Mouse (Mus musculus) brain, embryonic 18.5 days (tissue): ENCODE results near the gene Fau.
A peak's percentile ranks its signal among the peaks of the same experiment; 100 is the strongest.

Experiments used
- DNase-seq: peaks from one replicate; pipeline ENCODE4 v3.0.0-alpha.2; 2012; ENCODE audit warnings: low read depth, low spot score

Fau gene

GRCm38 (mm10) chr19:6070571-6071250 is 13.1 kb downstream of the Fau start:
- no peak for DNase-seq

- DNase-seq = no peak
These were observed 13.6 kb downstream of the Fau start for GRCm38 (mm10) chr19:6071261-6071660.

- no peak for DNase-seq
These were observed 16.2 kb downstream of the Fau start for GRCm38 (mm10) chr19:6073889-6074288.

- DNase-seq = peak; percentile 88
These were observed 19.1 kb downstream of the Fau start, which contains the start of gene Vps51 for GRCm38 (mm10) chr19:6076564-6077393. Gene Vps51, minus strand, starts transcription at chr19:6077231.

- no peak for DNase-seq
These were observed 22.4 kb downstream of the Fau start, which contains the start of gene Tmem262 for GRCm38 (mm10) chr19:6079983-6080480. Gene Tmem262, plus strand, starts transcription at chr19:6080033.

GRCm38 (mm10) chr19:6082156-6082555 is 24.5 kb downstream of the Fau start, which contains the start of gene Gm28374:
Gene Gm28374, minus strand, starts transcription at chr19:6082256.
- no peak for DNase-seq

- DNase-seq = peak; percentile 97
These were observed 27.0 kb downstream of the Fau start, which contains the start of the genes Zfpl1 and Cdca5 for GRCm38 (mm10) chr19:6084478-6085248. Gene Zfpl1, minus strand, starts transcription at chr19:6084956. Gene Cdca5, plus strand, starts transcription at chr19:6084983.

- no peak for DNase-seq
These were observed 27.8 kb downstream of the Fau start for GRCm38 (mm10) chr19:6085417-6085879.

GRCm38 (mm10) chr19:6088841-6089240 is 31.2 kb downstream of the Fau start:
- DNase-seq = no peak

- no peak for DNase-seq
These were observed 36.5 kb downstream of the Fau start, which contains the start of gene AC131692.1 for GRCm38 (mm10) chr19:6094119-6094518. Gene AC131692.1, plus strand, starts transcription at chr19:6094419.

- DNase-seq = no peak
These were observed 40.2 kb downstream of the Fau start for GRCm38 (mm10) chr19:6097847-6098246.

- no peak for DNase-seq
These were observed 43.5 kb downstream of the Fau start for GRCm38 (mm10) chr19:6101186-6101585.

GRCm38 (mm10) chr19:6102169-6102853 is 44.7 kb downstream of the Fau start:
- no peak for DNase-seq

- no peak for DNase-seq
These were observed 46.8 kb downstream of the Fau start for GRCm38 (mm10) chr19:6104476-6104875.

- DNase-seq = no peak
These were observed 47.9 kb downstream of the Fau start, which contains the start of gene Naaladl1 for GRCm38 (mm10) chr19:6105586-6105985. Gene Naaladl1, plus strand, starts transcription at chr19:6105782.
